Mouse (Mus musculus): ENCODE results near the gene Rhbdl2.

DNA sequence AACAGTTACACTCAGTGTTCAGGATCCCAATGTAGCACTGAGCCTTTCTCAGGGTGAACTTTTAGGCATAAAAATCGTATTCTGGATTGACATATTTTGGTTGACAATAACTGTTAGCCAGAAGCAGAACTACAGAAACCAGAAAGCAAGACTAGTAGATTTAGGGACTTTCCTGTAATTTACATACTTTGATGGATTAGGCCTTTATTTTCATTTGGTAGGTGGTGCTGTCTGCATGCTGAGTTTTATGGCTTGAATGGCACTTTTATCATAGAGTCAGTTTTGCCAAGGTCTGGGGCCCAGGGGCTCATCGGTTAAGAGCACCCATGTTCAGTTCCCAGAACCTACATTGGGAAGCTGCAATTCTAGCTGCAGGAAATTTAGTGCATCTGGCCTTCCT, 7.4 kb downstream of the Rhbdl2 start:
- TF ChIP-seq CTCF (IDR thresholded peaks at IDR 0.05) (no peak), EP300 (IDR thresholded peaks at IDR 0.05) (no peak)
